Mouse (Mus musculus) bone marrow macrophage, adult 2 months (primary cell): ENCODE results near the gene Sbno2. TPM values are rescaled to one million over a fixed set of nuclear protein-coding genes. Genes with fewer than 3 reads are reported as not detected.

Experiments
- H3K27ac ChIP-seq: 2 replicates; pipeline ENCODE4 v1.5.1; 2012; ENCODE audit warnings: low read depth, low read length; ENCODE audit not compliant: insufficient read depth
- H3K4me1 ChIP-seq: 2 replicates; pipeline ENCODE4 v1.6.1; 2012; ENCODE audit warnings: low read length; ENCODE audit not compliant: control insufficient read depth, insufficient read depth
- H3K4me3 ChIP-seq: 2 replicates; pipeline ENCODE4 v1.5.1; 2012; ENCODE audit warnings: mild to moderate bottlenecking, low read length, moderate library complexity; ENCODE audit not compliant: insufficient read depth
- CTCF ChIP-seq: IDR thresholded peaks from 2 replicates; pipeline ENCODE4 v1.5.1; 2012; ENCODE audit warnings: low read depth, mild to moderate bottlenecking, low read length, moderate library complexity
- POLR2A ChIP-seq: IDR thresholded peaks from 2 replicates; pipeline ENCODE4 v1.6.1; 2012; ENCODE audit warnings: mild to moderate bottlenecking, low read depth, low read length, borderline replicate concordance
- polyA plus RNA-seq: library from polyadenylated mRNA; stranded (reverse); fragments of >200 nt; gene quantifications from 2 replicates; pipeline ENCODE4 v1.2.4, GENCODE M21; 2012; ENCODE audit not compliant: missing spikeins, insufficient read depth, insufficient read length

Gene Sbno2
- polyA plus RNA-seq, 1 experiment: 54.5 TPM

DNA sequence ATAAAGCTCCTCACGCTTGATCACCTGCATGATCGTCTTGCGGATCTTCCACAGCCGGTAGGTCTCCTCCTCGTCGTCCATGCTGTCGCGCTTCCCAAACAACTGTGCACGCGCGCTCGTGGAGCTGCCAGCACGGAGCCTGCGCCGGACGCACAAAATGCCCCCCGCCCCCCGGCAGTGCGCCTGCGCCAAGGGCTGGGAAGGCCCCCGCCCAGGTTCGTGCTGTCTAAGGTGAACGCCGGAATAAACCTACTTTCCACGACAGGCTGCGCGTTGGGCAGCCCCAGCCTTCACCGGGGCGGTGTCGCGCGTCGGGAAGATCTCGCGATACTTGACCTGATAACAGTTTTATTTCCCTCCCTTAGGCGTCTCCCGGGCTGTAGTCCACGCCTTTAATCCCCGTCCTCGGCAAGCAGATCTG lies 65.8 kb downstream of the Sbno2 start, which contains the start of gene Polr2e:
Polr2e (minus strand) TSS at position 237 of the 421 bp plus-strand sequence.
- Histone ChIP-seq H3K4me3 (peak within 1 kb of the TSS; percentile 95), H3K27ac (peak within 1 kb of the TSS; percentile 24), H3K4me1 (peaks cover 13% of the 10 kb centered on the region)
- TF ChIP-seq POLR2A (no peak), CTCF (no peak)

DNA sequence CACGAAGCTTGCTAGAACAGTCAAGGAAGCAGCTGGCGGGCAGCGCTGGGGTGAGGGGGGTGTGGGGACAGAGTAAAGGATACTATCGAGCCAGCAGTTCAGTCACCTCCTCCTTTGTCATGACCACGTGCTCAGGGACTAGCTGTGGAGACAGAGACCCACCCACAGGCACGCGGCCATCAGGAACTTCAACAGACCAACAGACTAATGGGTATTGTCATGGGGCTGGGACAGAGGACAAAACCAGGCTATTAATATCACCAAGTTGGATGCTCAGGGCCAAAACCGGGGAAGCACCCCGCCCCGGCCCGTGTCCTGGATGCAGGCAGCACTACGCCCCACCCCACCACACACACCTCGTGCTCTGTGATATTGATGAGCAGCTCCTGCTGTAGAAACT lies 68.5 kb downstream of the Sbno2 start:
- H3K4me1 ChIP-seq: peaks cover 35% of the 10 kb centered on the region
- no peak for TF ChIP-seq CTCF
- no peak for TF ChIP-seq POLR2A
- no peak overlapping the region for H3K27ac ChIP-seq
- H3K4me3 ChIP-seq: no peak overlapping the region

DNA sequence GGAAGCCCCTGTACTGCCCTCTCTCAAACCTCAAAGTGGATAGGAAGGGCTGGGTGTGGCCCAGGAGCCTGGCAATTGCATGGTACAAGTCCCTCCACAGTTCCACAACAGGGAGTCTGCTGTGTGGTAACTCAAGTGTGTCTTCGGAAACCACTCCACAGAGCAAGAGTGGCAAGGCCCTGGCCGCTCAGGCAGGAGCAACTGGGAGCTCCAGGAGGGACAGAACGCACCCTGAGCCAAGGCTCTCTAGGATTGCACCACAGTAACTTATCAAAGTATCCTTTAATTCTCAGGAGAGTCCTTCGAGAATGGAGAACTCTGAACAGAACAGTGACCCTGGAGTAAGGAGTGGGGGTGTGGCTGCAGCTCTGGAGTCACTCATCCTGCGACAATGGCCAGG lies 69.7 kb downstream of the Sbno2 start:
- H3K4me3 ChIP-seq: no peak overlapping the region
- H3K4me1 ChIP-seq: peaks cover 40% of the 10 kb centered on the region
- no peak overlapping the region for H3K27ac ChIP-seq
- TF ChIP-seq CTCF (no peak), POLR2A (no peak)

DNA sequence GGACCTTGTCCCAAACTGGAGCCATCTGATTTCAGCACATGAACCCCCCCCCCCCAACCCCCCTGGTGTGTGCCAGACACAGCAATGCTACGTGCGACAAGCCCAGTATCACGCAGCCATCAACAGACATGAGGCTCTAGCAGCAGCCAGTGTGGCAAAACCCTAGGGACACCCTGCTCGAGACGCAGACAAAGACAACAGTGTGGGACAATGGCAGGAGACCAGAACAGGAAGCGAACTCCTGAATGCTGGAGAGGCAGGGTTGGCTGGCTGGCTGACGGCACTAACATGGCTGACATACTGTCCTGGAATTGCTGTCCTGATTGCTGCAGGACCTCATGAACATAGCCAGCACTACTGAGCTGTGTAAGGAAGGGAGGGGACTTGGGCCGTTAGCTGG lies 70.2 kb downstream of the Sbno2 start:
- H3K27ac ChIP-seq: no peak overlapping the region
- H3K4me3 ChIP-seq: no peak overlapping the region
- peaks cover 40% of the 10 kb centered on the region for H3K4me1 ChIP-seq
- TF ChIP-seq CTCF (no peak), POLR2A (no peak)

DNA sequence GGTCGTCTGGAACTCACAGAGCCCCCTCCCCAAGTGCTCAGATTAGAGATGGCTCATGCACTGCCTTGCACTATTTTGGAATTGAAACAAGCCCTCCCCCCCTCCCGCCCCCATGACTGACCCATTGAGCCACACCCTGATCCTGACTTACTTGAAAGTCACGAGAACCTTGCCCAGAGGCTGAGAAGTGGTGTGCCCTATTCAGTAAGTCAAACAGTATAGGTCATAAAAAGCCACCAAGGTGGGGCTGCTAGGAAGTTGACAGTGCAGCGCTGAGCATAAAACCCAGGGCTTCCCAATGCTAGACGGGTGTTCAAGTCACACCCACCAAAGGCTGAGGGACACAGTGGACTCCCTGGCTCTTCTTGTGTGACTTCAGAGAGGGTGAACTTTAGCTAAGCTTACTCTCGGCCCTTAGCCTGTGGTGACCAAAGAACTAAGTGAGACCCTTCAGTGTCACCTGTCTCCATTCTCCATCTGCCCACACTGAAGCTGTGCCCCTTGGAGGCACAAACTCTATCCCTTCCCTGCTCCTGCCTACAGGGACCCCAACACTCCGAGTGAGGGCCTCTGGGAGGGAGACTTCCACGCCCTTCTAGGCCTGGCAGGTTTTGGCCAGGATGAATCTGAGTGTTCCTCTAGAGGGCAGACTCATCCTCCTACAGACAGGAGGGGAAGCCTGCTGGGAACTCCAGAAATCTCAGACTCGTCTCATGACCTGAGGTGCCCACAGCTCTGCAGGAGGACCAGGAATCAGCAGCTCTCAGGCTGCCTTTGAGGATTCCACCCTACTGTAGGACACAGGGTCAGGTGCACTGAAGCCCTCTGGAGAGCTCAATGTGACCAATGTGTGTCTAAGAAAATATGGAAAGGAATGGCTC lies 71.6 kb downstream of the Sbno2 start:
- TF ChIP-seq CTCF (0 out of 2 replicates have a peak, but pooled peaks have one; percentile 15), POLR2A (no peak)
- Histone ChIP-seq H3K4me3 (peak overlapping the region; percentile 7; the same call in 1 of the 2 replicates), H3K27ac (peak overlapping the region; percentile 91), H3K4me1 (peaks cover 37% of the 10 kb centered on the region)

DNA sequence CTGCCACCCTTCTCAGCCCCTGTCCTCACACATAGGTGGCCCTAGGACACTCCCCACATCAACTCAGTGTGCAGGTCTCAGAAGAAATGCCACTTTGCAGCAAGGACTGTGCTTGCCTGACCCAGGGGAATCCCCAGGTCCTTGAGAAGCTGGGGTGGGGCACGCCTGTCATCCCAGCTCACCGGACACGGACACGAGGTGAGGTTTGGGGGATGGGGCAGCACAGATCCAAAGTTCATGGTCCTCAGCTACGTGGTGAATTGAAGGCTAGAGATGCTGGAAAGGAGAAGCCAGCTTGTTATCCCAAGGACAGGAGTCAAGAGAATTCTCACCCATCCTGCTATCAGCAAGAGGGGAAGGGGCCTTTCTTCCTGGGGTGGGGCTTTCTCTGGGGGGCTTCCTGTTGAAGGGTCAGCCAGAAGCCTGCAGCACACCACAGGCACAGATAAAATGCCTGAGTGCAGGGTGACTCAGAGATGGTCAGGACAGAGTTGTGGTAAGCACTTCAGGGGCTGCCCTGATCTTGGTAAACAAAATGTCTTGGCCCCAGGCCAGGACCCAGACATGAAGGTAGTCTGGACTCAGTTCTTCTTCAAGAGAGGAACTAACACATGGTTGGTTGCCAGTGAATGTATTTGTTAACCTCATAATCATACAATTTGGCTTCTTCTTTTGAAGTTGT lies 72.4 kb downstream of the Sbno2 start:
- peaks cover 32% of the 10 kb centered on the region for H3K4me1 ChIP-seq
- TF ChIP-seq POLR2A: no peak
- no peak for TF ChIP-seq CTCF
- peak overlapping the region; percentile 91 for H3K27ac ChIP-seq
- H3K4me3 ChIP-seq: no peak overlapping the region

DNA sequence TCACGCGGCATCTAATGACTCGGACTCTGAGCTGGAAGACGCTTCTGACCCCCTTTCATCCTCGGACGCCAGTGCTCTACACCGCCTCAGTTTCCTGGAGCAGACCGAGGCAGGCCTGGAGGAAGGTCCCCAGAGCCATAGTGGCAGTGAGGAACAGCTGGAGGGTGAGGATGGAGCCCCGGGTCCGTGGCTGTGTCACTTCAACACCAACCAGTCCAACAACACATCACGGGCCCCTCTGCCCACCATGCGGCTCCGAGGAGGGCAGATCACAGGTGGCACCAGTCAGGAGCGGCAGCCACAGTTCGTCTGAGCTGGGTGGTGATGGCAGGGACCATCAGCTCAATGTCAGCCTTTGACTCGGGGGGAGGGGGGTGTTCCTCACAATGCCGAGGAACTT lies 74.6 kb downstream of the Sbno2 start:
- no peak overlapping the region for H3K4me3 ChIP-seq
- TF ChIP-seq CTCF: no peak
- TF ChIP-seq POLR2A: no peak
- H3K4me1 ChIP-seq: peaks cover 33% of the 10 kb centered on the region
- H3K27ac ChIP-seq: no peak overlapping the region

DNA sequence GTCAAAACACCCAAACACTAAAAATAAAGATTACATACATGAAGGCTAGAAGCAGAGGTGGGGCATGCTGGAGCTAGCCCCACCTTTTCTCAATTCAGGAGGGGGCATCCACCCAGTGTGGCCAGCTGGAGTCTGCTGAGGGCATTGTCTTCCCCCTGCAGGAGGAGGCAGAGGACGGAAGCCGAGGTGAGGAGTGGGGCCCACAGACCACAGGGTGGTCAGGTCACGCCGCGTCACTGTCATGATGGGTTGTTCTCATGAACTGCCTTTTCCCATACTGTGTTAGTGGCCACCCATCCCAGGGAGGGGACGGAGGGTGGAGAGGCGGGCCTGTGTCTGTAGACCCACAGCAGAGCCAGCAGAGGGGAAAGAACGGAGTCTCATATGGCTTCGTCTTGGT lies 75.2 kb downstream of the Sbno2 start:
- TF ChIP-seq CTCF (no peak), POLR2A (no peak)
- Histone ChIP-seq H3K4me3 (no peak overlapping the region), H3K27ac (no peak overlapping the region), H3K4me1 (peaks cover 38% of the 10 kb centered on the region)

DNA sequence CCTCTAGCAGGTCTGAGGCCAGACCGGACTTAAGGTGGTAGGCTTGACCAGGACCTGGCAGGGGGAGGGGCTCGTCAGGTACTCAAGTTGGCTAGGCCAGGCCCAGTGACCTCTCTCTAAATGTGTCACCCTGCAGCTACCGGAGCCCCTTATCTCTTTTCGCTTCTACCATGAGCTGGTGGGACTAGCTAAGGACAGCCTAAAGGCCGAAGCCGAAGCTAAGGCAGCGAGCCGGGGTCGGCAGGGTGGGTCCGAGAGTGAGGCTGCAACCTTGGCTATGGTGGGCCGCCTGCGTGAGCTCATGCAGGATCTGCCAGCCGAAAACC lies 76.9 kb downstream of the Sbno2 start:
- no peak overlapping the region for H3K27ac ChIP-seq
- TF ChIP-seq CTCF (no peak), POLR2A (no peak)
- H3K4me1 ChIP-seq: peaks cover 41% of the 10 kb centered on the region
- H3K4me3 ChIP-seq: no peak overlapping the region
